Mouse (Mus musculus): ENCODE results near the gene Slc22a17. TPM values are rescaled to one million over a fixed set of nuclear protein-coding genes. Genes with fewer than 3 reads are reported as not detected.
A peak's percentile ranks its signal among the peaks of the same experiment; 100 is the strongest.
"Not testable (repeated sequence)": the region's sequence is repeated elsewhere in the genome, so short reads cannot be mapped to it uniquely, and the experiment has no call there.

Slc22a17 gene
- polyA plus RNA-seq (2015; fragmentation: Nextera tagmentation; extraction: Ambion mirVana) = 154 and 167 TPM in 2 replicates

GRCm38 (mm10) chr14:54912886-54913285 lies at the start of gene Slc22a17:
Gene Slc22a17 (minus strand): TSS chr14:54913132.
- H3K4me1 ChIP-seq = peaks cover 21% of the 10 kb centered on the region
- peak within 1 kb of the TSS; percentile 74 for H3K4me3 ChIP-seq
- H3K36me3 ChIP-seq = peaks cover 22% of the 10 kb centered on the region
- no peaks in the 10 kb centered on the region for H3K9me3 ChIP-seq
- H3K4me2 ChIP-seq (replicated peaks) = peak within 1 kb of the TSS; percentile 83
- WGBS = under 1% methylated on average over 26 of the region's 28 CpGs
- peak within 1 kb of the TSS; percentile 84 for H3K9ac ChIP-seq (replicated peaks)
- no peaks in the 10 kb centered on the region for H3K27me3 ChIP-seq
- peak within 1 kb of the TSS; percentile 87 for H3K27ac ChIP-seq (replicated peaks)
- ATAC-seq (replicated peaks) = peak; percentile 97

GRCm38 (mm10) chr14:54962714-54963113 lies 49.8 kb upstream of the Slc22a17 start:
- Histone ChIP-seq H3K27ac (replicated peaks) (no peak overlapping the region), H3K9ac (replicated peaks) (no peak overlapping the region), H3K27me3 (no peaks in the 10 kb centered on the region), H3K4me3 (no peak overlapping the region), H3K4me2 (replicated peaks) (no peak overlapping the region), H3K4me1 (no peaks in the 10 kb centered on the region), H3K36me3 (no peaks in the 10 kb centered on the region), H3K9me3 (no peaks in the 10 kb centered on the region)
- 92% methylated on average over 7 of the region's 7 CpGs for WGBS
- no peak for ATAC-seq (replicated peaks)

GRCm38 (mm10) chr14:54961487-54961886 lies 48.6 kb upstream of the Slc22a17 start:
- no peak overlapping the region for H3K4me2 ChIP-seq (replicated peaks)
- no peaks in the 10 kb centered on the region for H3K27me3 ChIP-seq
- no peak for ATAC-seq (replicated peaks)
- no peaks in the 10 kb centered on the region for H3K4me1 ChIP-seq
- H3K9ac ChIP-seq (replicated peaks) = no peak overlapping the region
- 88% methylated on average over 5 of the region's 5 CpGs for WGBS
- H3K9me3 ChIP-seq = no peaks in the 10 kb centered on the region
- H3K36me3 ChIP-seq = no peaks in the 10 kb centered on the region
- no peak overlapping the region for H3K4me3 ChIP-seq
- no peak overlapping the region for H3K27ac ChIP-seq (replicated peaks)

GRCm38 (mm10) chr14:54960769-54961168 lies 47.8 kb upstream of the Slc22a17 start:
- Histone ChIP-seq H3K27me3 (no peaks in the 10 kb centered on the region), H3K36me3 (no peaks in the 10 kb centered on the region), H3K4me2 (replicated peaks) (no peak overlapping the region), H3K4me1 (no peaks in the 10 kb centered on the region), H3K9ac (replicated peaks) (no peak overlapping the region), H3K4me3 (no peak overlapping the region), H3K27ac (replicated peaks) (no peak overlapping the region), H3K9me3 (no peaks in the 10 kb centered on the region)
- ATAC-seq (replicated peaks) = no peak
- 62% methylated on average over 10 of the region's 10 CpGs for WGBS

GRCm38 (mm10) chr14:54959853-54960613 lies 47.1 kb upstream of the Slc22a17 start:
- H3K9ac ChIP-seq (replicated peaks); ATAC-seq (replicated peaks); H3K4me1 ChIP-seq; H3K27me3 ChIP-seq; H3K4me3 ChIP-seq; H3K36me3 ChIP-seq; H3K9me3 ChIP-seq; H3K27ac ChIP-seq (replicated peaks); H3K4me2 ChIP-seq (replicated peaks): not testable (repeated sequence)
- WGBS = 93% methylated on average over 12 of the region's 12 CpGs

- ATAC-seq (replicated peaks) = no peak
- Histone ChIP-seq H3K27me3 (no peaks in the 10 kb centered on the region), H3K4me2 (replicated peaks) (no peak overlapping the region), H3K4me3 (no peak overlapping the region), H3K9me3 (no peaks in the 10 kb centered on the region), H3K4me1 (no peaks in the 10 kb centered on the region), H3K36me3 (no peaks in the 10 kb centered on the region), H3K27ac (replicated peaks) (no peak overlapping the region), H3K9ac (replicated peaks) (no peak overlapping the region)
- 89% methylated on average over 3 of the region's 3 CpGs for WGBS
These were observed 46.3 kb upstream of the Slc22a17 start for GRCm38 (mm10) chr14:54959197-54959596.

- Histone ChIP-seq H3K4me3 (no peak overlapping the region), H3K27ac (replicated peaks) (no peak overlapping the region), H3K9me3 (no peaks in the 10 kb centered on the region), H3K36me3 (no peaks in the 10 kb centered on the region), H3K27me3 (no peaks in the 10 kb centered on the region), H3K4me2 (replicated peaks) (no peak overlapping the region), H3K4me1 (no peaks in the 10 kb centered on the region), H3K9ac (replicated peaks) (no peak overlapping the region)
- ATAC-seq (replicated peaks) = no peak
- 77% methylated on average over 4 of the region's 4 CpGs for WGBS
These were observed 45.6 kb upstream of the Slc22a17 start for GRCm38 (mm10) chr14:54958503-54958902.

- Histone ChIP-seq H3K4me3 (no peak overlapping the region), H3K4me2 (replicated peaks) (no peak overlapping the region), H3K27ac (replicated peaks) (no peak overlapping the region), H3K27me3 (no peaks in the 10 kb centered on the region), H3K9me3 (no peaks in the 10 kb centered on the region), H3K36me3 (no peaks in the 10 kb centered on the region), H3K4me1 (no peaks in the 10 kb centered on the region), H3K9ac (replicated peaks) (no peak overlapping the region)
- ATAC-seq (replicated peaks) = no peak
- WGBS = 90% methylated on average over 9 of the region's 9 CpGs
These were observed 43.6 kb upstream of the Slc22a17 start for GRCm38 (mm10) chr14:54956533-54956932.

GRCm38 (mm10) chr14:54955481-54955880 lies 42.5 kb upstream of the Slc22a17 start:
- no peaks in the 10 kb centered on the region for H3K4me1 ChIP-seq
- 86% methylated on average over 3 of the region's 3 CpGs for WGBS
- no peaks in the 10 kb centered on the region for H3K27me3 ChIP-seq
- no peak overlapping the region for H3K9ac ChIP-seq (replicated peaks)
- H3K4me3 ChIP-seq = no peak overlapping the region
- H3K36me3 ChIP-seq = no peaks in the 10 kb centered on the region
- no peaks in the 10 kb centered on the region for H3K9me3 ChIP-seq
- no peak for ATAC-seq (replicated peaks)
- no peak overlapping the region for H3K4me2 ChIP-seq (replicated peaks)
- no peak overlapping the region for H3K27ac ChIP-seq (replicated peaks)

- Histone ChIP-seq H3K4me2 (replicated peaks) (no peak overlapping the region), H3K36me3 (no peaks in the 10 kb centered on the region), H3K4me3 (no peak overlapping the region), H3K27ac (replicated peaks) (no peak overlapping the region), H3K4me1 (no peaks in the 10 kb centered on the region), H3K9ac (replicated peaks) (no peak overlapping the region), H3K27me3 (no peaks in the 10 kb centered on the region), H3K9me3 (no peaks in the 10 kb centered on the region)
- 83% methylated on average over 3 of the region's 3 CpGs for WGBS
- no peak for ATAC-seq (replicated peaks)
These were observed 41.5 kb upstream of the Slc22a17 start for GRCm38 (mm10) chr14:54954474-54954873.

GRCm38 (mm10) chr14:54953664-54954206 lies 40.8 kb upstream of the Slc22a17 start:
- no peaks in the 10 kb centered on the region for H3K36me3 ChIP-seq
- no peak overlapping the region for H3K9ac ChIP-seq (replicated peaks)
- ATAC-seq (replicated peaks) = no peak
- 96% methylated on average over 8 of the region's 8 CpGs for WGBS
- H3K4me2 ChIP-seq (replicated peaks) = no peak overlapping the region
- H3K27ac ChIP-seq (replicated peaks) = no peak overlapping the region
- no peak overlapping the region for H3K4me3 ChIP-seq
- H3K4me1 ChIP-seq = no peaks in the 10 kb centered on the region
- no peaks in the 10 kb centered on the region for H3K27me3 ChIP-seq
- no peaks in the 10 kb centered on the region for H3K9me3 ChIP-seq

- Histone ChIP-seq H3K27me3 (no peaks in the 10 kb centered on the region), H3K27ac (replicated peaks) (no peak overlapping the region), H3K4me3 (no peak overlapping the region), H3K9ac (replicated peaks) (no peak overlapping the region), H3K4me1 (no peaks in the 10 kb centered on the region), H3K4me2 (replicated peaks) (no peak overlapping the region), H3K36me3 (no peaks in the 10 kb centered on the region), H3K9me3 (no peaks in the 10 kb centered on the region)
- 87% methylated on average over 6 of the region's 6 CpGs for WGBS
- ATAC-seq (replicated peaks) = no peak
These were observed 38.7 kb upstream of the Slc22a17 start for GRCm38 (mm10) chr14:54951587-54951986.

- Histone ChIP-seq H3K9me3 (no peaks in the 10 kb centered on the region), H3K27me3 (no peaks in the 10 kb centered on the region), H3K36me3 (no peaks in the 10 kb centered on the region), H3K4me1 (no peaks in the 10 kb centered on the region), H3K4me2 (replicated peaks) (no peak overlapping the region), H3K4me3 (no peak overlapping the region), H3K9ac (replicated peaks) (no peak overlapping the region), H3K27ac (replicated peaks) (no peak overlapping the region)
- no peak for ATAC-seq (replicated peaks)
- WGBS = 65% methylated on average over 12 of the region's 12 CpGs
These were observed 37.6 kb upstream of the Slc22a17 start for GRCm38 (mm10) chr14:54950493-54950892.
